ENCODE assay signal across 7 mouse cellular contexts in genomic region chr2:30845152-30846070, GRCm38 (mm10). TPM values are rescaled to one million over a fixed set of nuclear protein-coding genes. Genes with fewer than 3 reads are reported as not detected.
DNase-seq lines count a peak whose midpoint lies in the region; ATAC-seq lines count a peak whose summit lies in the region.

No protein-coding gene starts in this region.

- peak overlapping the region; percentile 81 for H3K4me2 ChIP-seq in forebrain, embryonic 14.5 days (ENCODE audit: low read length)
- peak overlapping the region; percentile 74 for H3K4me2 ChIP-seq in midbrain, embryonic 16.5 days (ENCODE audit: low read length)

- no peaks in the 10 kb centered on the region for H3K9me3 ChIP-seq in forebrain, embryonic 14.5 days (replicated peaks; ENCODE audit: control insufficient read depth, low read length)
- no peaks in the 10 kb centered on the region for H3K9me3 ChIP-seq in midbrain, embryonic 16.5 days (replicated peaks; ENCODE audit: control insufficient read depth, low read length, poor library complexity, severe bottlenecking)

- H3K9ac ChIP-seq in forebrain, embryonic 14.5 days (ENCODE audit: low read length) = peak overlapping the region; percentile 65
- H3K9ac ChIP-seq in midbrain, embryonic 16.5 days (ENCODE audit: low read depth, low read length) = peak overlapping the region; percentile 57

- DNase-seq in urinary bladder, postnatal 14 days (ENCODE audit: low spot score) = peak; percentile 34
- DNase-seq in urinary bladder, postnatal 4 days (ENCODE audit: low spot score in 2 of 2) = no peak
- no peak for DNase-seq in forebrain, embryonic 14.5 days (ENCODE audit: low spot score)
- DNase-seq in kidney, postnatal 10 days = peak; percentile 64
- no peak for DNase-seq in spleen, postnatal 36 days (ENCODE audit: low spot score in 2 of 2)
- no peak for DNase-seq in left cerebral cortex, adult 18-20 months (ENCODE audit: low spot score in 2 of 2)

- no peaks in the 10 kb centered on the region for H3K36me3 ChIP-seq in forebrain, embryonic 14.5 days (ENCODE audit: control insufficient read depth, insufficient read depth, low read length)
- no peaks in the 10 kb centered on the region for H3K36me3 ChIP-seq in midbrain, embryonic 16.5 days (ENCODE audit: control insufficient read depth, insufficient read depth, low read length)

- H3K27ac ChIP-seq in forebrain, embryonic 14.5 days (ENCODE audit: low read depth, low read length) = no peak overlapping the region
- no peak overlapping the region for H3K27ac ChIP-seq in midbrain, embryonic 16.5 days (ENCODE audit: low read length)

- H3K27me3 ChIP-seq in forebrain, embryonic 14.5 days (replicated peaks; ENCODE audit: control insufficient read depth, insufficient read depth, low read length) = peaks cover 5% of the 10 kb centered on the region
- H3K27me3 ChIP-seq in midbrain, embryonic 16.5 days (ENCODE audit: control insufficient read depth, insufficient read depth, low read depth, low read length) = peaks cover 19% of the 10 kb centered on the region

- H3K4me1 ChIP-seq in forebrain, embryonic 14.5 days (ENCODE audit: control insufficient read depth, insufficient read depth, low read length) = no peaks in the 10 kb centered on the region
- H3K4me1 ChIP-seq in midbrain, embryonic 16.5 days (ENCODE audit: control insufficient read depth, insufficient read depth, low read length) = peaks cover 7% of the 10 kb centered on the region

- ATAC-seq in forebrain, embryonic 14.5 days = no peak
- ATAC-seq in midbrain, embryonic 16.5 days = no peak

- WGBS in forebrain, embryonic 14.5 days = under 1% methylated on average over 60 of the region's 80 CpGs
- WGBS in midbrain, embryonic 16.5 days = 2% methylated on average over 52 of the region's 80 CpGs

- peak overlapping the region; percentile 42 for H3K4me3 ChIP-seq in forebrain, embryonic 14.5 days (ENCODE audit: low read depth, low read length)
- H3K4me3 ChIP-seq in midbrain, embryonic 16.5 days (ENCODE audit: low read depth, low read length) = peak overlapping the region; percentile 40

RNA-seq across cellular contexts. Expression of gene Prrx2, which starts 10.6 kb away (rescaled TPM):
- 2.9 and 3.0 TPM in 2 replicates for polyA plus RNA-seq in forebrain, embryonic 14.5 days (2014; fragmentation: Nextera tagmentation; extraction: Ambion mirVana)
- polyA plus RNA-seq in midbrain, embryonic 16.5 days (2015; fragmentation: Nextera tagmentation; extraction: Ambion mirVana) = 1.8 and 2.4 TPM in 2 replicates
- total RNA-seq in left cerebral cortex, adult 18-20 months (2021) = 1 to 10 TPM; 2.1 to 2.8 TPM

RNA-seq across cellular contexts. Expression of gene Asb6, which starts 15.3 kb away (rescaled TPM):
- 35.9 and 39.9 TPM in 2 replicates for polyA plus RNA-seq in forebrain, embryonic 14.5 days (2014; fragmentation: Nextera tagmentation; extraction: Ambion mirVana)
- 41.7 and 48.0 TPM in 2 replicates for polyA plus RNA-seq in midbrain, embryonic 16.5 days (2015; fragmentation: Nextera tagmentation; extraction: Ambion mirVana)
- total RNA-seq in left cerebral cortex, adult 18-20 months (2021) = 10 to 100 TPM; 41.0 to 43.1 TPM

RNA-seq across cellular contexts. Expression of gene Ntmt1, which starts 37.8 kb away (rescaled TPM):
- polyA plus RNA-seq in forebrain, embryonic 14.5 days (2014; fragmentation: Nextera tagmentation; extraction: Ambion mirVana) = 128 and 139 TPM in 2 replicates
- polyA plus RNA-seq in midbrain, embryonic 16.5 days (2015; fragmentation: Nextera tagmentation; extraction: Ambion mirVana) = 105 and 109 TPM in 2 replicates
- 10 to 100 TPM; 32.9 to 34.1 TPM for total RNA-seq in left cerebral cortex, adult 18-20 months (2021)

RNA-seq across cellular contexts. Expression of gene 1700001O22Rik, which starts 42.0 kb away (rescaled TPM):
- 2.4 and 2.7 TPM in 2 replicates for polyA plus RNA-seq in forebrain, embryonic 14.5 days (2014; fragmentation: Nextera tagmentation; extraction: Ambion mirVana)
- 0.99 and 2.1 TPM in 2 replicates for polyA plus RNA-seq in midbrain, embryonic 16.5 days (2015; fragmentation: Nextera tagmentation; extraction: Ambion mirVana)
- 1 to 10 TPM; 8.2 to 8.4 TPM for total RNA-seq in left cerebral cortex, adult 18-20 months (2021)

Comparison
In these comparisons a context has a peak if more than half of its experiments do, and no peak if none do; other contexts are left out.
1. DNase-seq: peak in urinary bladder, postnatal 14 days (single experiment) and kidney, postnatal 10 days (single experiment); none in urinary bladder, postnatal 4 days (0 of 2), forebrain, embryonic 14.5 days (single experiment), spleen, postnatal 36 days (0 of 2) and left cerebral cortex, adult 18-20 months (0 of 2).